Mouse (Mus musculus) hindbrain, embryonic 14.5 days (tissue): ENCODE results near the gene Olfr878. TPM values are rescaled to one million over a fixed set of nuclear protein-coding genes. Genes with fewer than 3 reads are reported as not detected.

ENCODE experiments used
- ATAC-seq: fragments of 200-750 bp; cut with Nextera tagmentation; 2 replicates; pipeline ENCODE4 v1.8.0; 2017; ENCODE audit warnings: moderate number of reproducible peaks, mild to moderate bottlenecking, moderate TSS enrichment, moderate library complexity; ENCODE audit not compliant: low FRiP score
- DNase-seq: peaks from one replicate; pipeline ENCODE4 v3.0.0-alpha.2; 2015; ENCODE audit warnings: low spot score
- H3K27ac ChIP-seq: fragments of 300-500 bp; sonication (generic); 2 replicates; pipeline ENCODE4 v1.5.1; 2014; ENCODE audit warnings: mild to moderate bottlenecking, moderate library complexity
- H3K27me3 ChIP-seq: fragments of 300-500 bp; sonication (generic); 2 replicates; pipeline ENCODE4 v1.6.1; 2014; ENCODE audit warnings: mild to moderate bottlenecking, low read length, mixed read lengths; ENCODE audit not compliant: control insufficient read depth, insufficient read depth
- H3K36me3 ChIP-seq: fragments of 300-500 bp; sonication (generic); replicated peaks from 2 replicates; pipeline ENCODE4 v1.6.1; 2014; ENCODE audit not compliant: control insufficient read depth, insufficient read depth
- H3K4me1 ChIP-seq: fragments of 300-500 bp; sonication (generic); replicated peaks from 2 replicates; pipeline ENCODE4 v1.6.1; 2014; ENCODE audit warnings: antibody characterized with exemption, low read length, mixed read lengths; ENCODE audit not compliant: control insufficient read depth, insufficient read depth
- H3K4me2 ChIP-seq: fragments of 300-500 bp; sonication (generic); replicated peaks from 2 replicates; pipeline ENCODE4 v1.6.1; 2014; ENCODE audit warnings: mild to moderate bottlenecking, moderate library complexity
- H3K4me3 ChIP-seq: fragments of 300-500 bp; sonication (generic); replicated peaks from 2 replicates; pipeline ENCODE4 v1.5.1; 2014; ENCODE audit warnings: mild to moderate bottlenecking, low read length
- H3K9ac ChIP-seq: fragments of 300-500 bp; sonication (generic); 2 replicates; pipeline ENCODE4 v1.6.1; 2014
- H3K9me3 ChIP-seq: fragments of 300-500 bp; sonication (generic); 2 replicates; pipeline ENCODE4 v1.6.1; 2016; ENCODE audit warnings: low read length; ENCODE audit not compliant: control insufficient read depth
- WGBS: fragments of 180-500 bp; shearing (Covaris S2); extraction: QIAGEN DNeasy Blood & Tissue Kit; methylation state at CpG from one replicate; pipeline ENCODE4 v1.1.7; 2014; 5-methylcytosine and 5-hydroxymethylcytosine counted together
- polyA plus RNA-seq: library from polyadenylated mRNA; unstranded; fragments of >200 nt; fragmentation: Nextera tagmentation; extraction: Ambion mirVana; gene quantifications from 2 replicates; pipeline ENCODE4 v1.2.1, GENCODE M21; 2014

The Olfr878 gene
- polyA plus RNA-seq, 1 experiment from 2014 or later = not detected

- Histone ChIP-seq H3K9me3 (no peaks in the 10 kb centered on the region), H3K27ac (no peak overlapping the region), H3K4me2 (no peak overlapping the region), H3K4me3 (no peak overlapping the region), H3K9ac (no peak overlapping the region), H3K4me1 (no peaks in the 10 kb centered on the region), H3K36me3 (no peaks in the 10 kb centered on the region), H3K27me3 (no peaks in the 10 kb centered on the region)
- WGBS = 64% methylated on average over 3 of the region's 3 CpGs
- ATAC-seq (no peak), DNase-seq (no peak)
These were observed 8.7 kb downstream of the Olfr878 start for GRCm38 (mm10) chr9:37926019-37927013.

GRCm38 (mm10) chr9:37932519-37932918 lies 14.9 kb downstream of the Olfr878 start:
- peak; percentile 93 for DNase-seq
- peak; percentile 84 for ATAC-seq
- Histone ChIP-seq H3K27ac (no peak overlapping the region), H3K4me1 (no peaks in the 10 kb centered on the region), H3K9me3 (no peaks in the 10 kb centered on the region), H3K9ac (no peak overlapping the region), H3K4me3 (no peak overlapping the region), H3K36me3 (no peaks in the 10 kb centered on the region), H3K27me3 (no peaks in the 10 kb centered on the region), H3K4me2 (no peak overlapping the region)
- 9% methylated on average over 11 of the region's 11 CpGs for WGBS

GRCm38 (mm10) chr9:37934146-37934545 lies 16.5 kb downstream of the Olfr878 start:
- H3K36me3 ChIP-seq = no peaks in the 10 kb centered on the region
- H3K27ac ChIP-seq = no peak overlapping the region
- H3K4me1 ChIP-seq = no peaks in the 10 kb centered on the region
- DNase-seq (no peak), ATAC-seq (no peak)
- H3K27me3 ChIP-seq = no peaks in the 10 kb centered on the region
- H3K9ac ChIP-seq = no peak overlapping the region
- no peak overlapping the region for H3K4me2 ChIP-seq
- no peaks in the 10 kb centered on the region for H3K9me3 ChIP-seq
- H3K4me3 ChIP-seq = no peak overlapping the region

- 96% methylated on average over 2 of the region's 2 CpGs for WGBS
- Histone ChIP-seq H3K9me3 (no peaks in the 10 kb centered on the region), H3K27me3 (no peaks in the 10 kb centered on the region), H3K27ac (no peak overlapping the region), H3K4me1 (no peaks in the 10 kb centered on the region), H3K36me3 (no peaks in the 10 kb centered on the region), H3K9ac (no peak overlapping the region), H3K4me2 (no peak overlapping the region), H3K4me3 (no peak overlapping the region)
- DNase-seq (no peak), ATAC-seq (no peak)
These were observed 23.5 kb downstream of the Olfr878 start for GRCm38 (mm10) chr9:37941167-37941566.

Other genes with a start within 250 kb of the Olfr878 start
- 0.09 TPM in 1 of 2 replicates, not detected in the other for gene Panx3, start 248.6 kb upstream of the Olfr878 start, polyA plus RNA-seq
- gene Olfr160, start 201.6 kb upstream of the Olfr878 start, polyA plus RNA-seq = not detected in 2 replicates
- gene Olfr874, start 172.7 kb upstream of the Olfr878 start, polyA plus RNA-seq = not detected in 2 replicates
- not detected in 2 replicates for gene Olfr875, start 146.0 kb upstream of the Olfr878 start, polyA plus RNA-seq
- not detected in 2 replicates for gene Olfr876, start 114.8 kb upstream of the Olfr878 start, polyA plus RNA-seq
- not detected in 2 replicates for gene Olfr877, start 63.6 kb upstream of the Olfr878 start, polyA plus RNA-seq
- gene Olfr145, start 21.1 kb upstream of the Olfr878 start, polyA plus RNA-seq = not detected in 2 replicates
- not detected in 2 replicates for gene Olfr881, start 74.0 kb downstream of the Olfr878 start, polyA plus RNA-seq
- not detected in 2 replicates for gene Olfr883, start 108.0 kb downstream of the Olfr878 start, polyA plus RNA-seq
- gene Olfr884, start 128.7 kb downstream of the Olfr878 start, polyA plus RNA-seq = not detected in 2 replicates
- gene Olfr885, start 143.5 kb downstream of the Olfr878 start, polyA plus RNA-seq = not detected in 2 replicates
- gene Olfr887, start 166.2 kb downstream of the Olfr878 start, polyA plus RNA-seq = not detected in 2 replicates
- gene Olfr888, start 190.3 kb downstream of the Olfr878 start, polyA plus RNA-seq = not detected in 2 replicates
- 0.07 and 0.08 TPM in 2 replicates for gene Olfr889, start 197.4 kb downstream of the Olfr878 start, polyA plus RNA-seq
- gene Olfr890, start 224.7 kb downstream of the Olfr878 start, polyA plus RNA-seq = not detected in 2 replicates